Mouse (Mus musculus) heart, embryonic 14.5 days (tissue): ENCODE measurements at regions not wholly inside any gene's neighbourhood (a gene's known extent, or its start where the extent isn't known, plus 50 kb on each side); places are given as distances from the start of the nearest gene placed in this dataset.

ENCODE experiments used
- ATAC-seq: fragments of 200-750 bp; cut with Nextera tagmentation; 2 replicates; pipeline ENCODE4 v1.8.0; 2017; ENCODE audit warnings: low read depth, moderate TSS enrichment; ENCODE audit not compliant: insufficient number of reproducible peaks, insufficient read depth, low FRiP score
- H3K27ac ChIP-seq, 2 experiments: fragments of 200-500 bp in 1 of 2; fragments of 300-500 bp in 1 of 2; sonication (generic) in 1 of 2; replicated peaks in 1 of 2; 2 replicates each; pipeline ENCODE4 v1.5.1; 2012 to 2014; ENCODE audit warnings: low read depth in 2 of 2, low read length in 2 of 2, control low read depth in 1 of 2, mild to moderate bottlenecking in 1 of 2, mixed read lengths in 1 of 2; ENCODE audit not compliant: control insufficient read depth in 1 of 2, insufficient read depth in 1 of 2
- H3K27me3 ChIP-seq: fragments of 300-500 bp; sonication (generic); 2 replicates; pipeline ENCODE4 v1.6.1; 2014; ENCODE audit warnings: mild to moderate bottlenecking, low read length, control low read depth; ENCODE audit not compliant: control insufficient read depth, insufficient read depth
- H3K36me3 ChIP-seq: fragments of 300-500 bp; sonication (generic); 2 replicates; pipeline ENCODE4 v1.6.1; 2014; ENCODE audit warnings: mild to moderate bottlenecking, control low read depth, low read length, mixed read lengths; ENCODE audit not compliant: control insufficient read depth, insufficient read depth
- H3K4me1 ChIP-seq, 2 experiments: fragments of 200-500 bp in 1 of 2; fragments of 300-500 bp in 1 of 2; sonication (generic) in 1 of 2; 2 replicates each; pipeline ENCODE4 v1.6.1; 2012 to 2014; ENCODE audit warnings: low read length in 2 of 2, control low read depth in 1 of 2, mixed read lengths in 1 of 2; ENCODE audit not compliant: control insufficient read depth in 2 of 2, insufficient read depth in 2 of 2
- H3K4me2 ChIP-seq: fragments of 300-500 bp; sonication (generic); 2 replicates; pipeline ENCODE4 v1.6.1; 2014; ENCODE audit warnings: mild to moderate bottlenecking, low read length
- H3K4me3 ChIP-seq, 2 experiments: fragments of 200-500 bp in 1 of 2; fragments of 300-500 bp in 1 of 2; sonication (generic) in 1 of 2; 2 replicates each; pipeline ENCODE4 v1.5.1; 2012 to 2014; ENCODE audit warnings: low read length in 2 of 2, mild to moderate bottlenecking in 2 of 2, control low read depth in 1 of 2, low read depth in 1 of 2, moderate library complexity in 1 of 2; ENCODE audit not compliant: control insufficient read depth in 1 of 2, insufficient read depth in 1 of 2
- H3K9ac ChIP-seq: fragments of 300-500 bp; sonication (generic); 2 replicates; pipeline ENCODE4 v1.6.1; 2014; ENCODE audit warnings: mild to moderate bottlenecking, low read length
- H3K9me3 ChIP-seq: fragments of 300-500 bp; sonication (generic); 2 replicates; pipeline ENCODE4 v1.6.1; 2016; ENCODE audit warnings: low read length, control low read depth; ENCODE audit not compliant: control insufficient read depth
- WGBS: fragments of 180-500 bp; shearing (Covaris S2); extraction: QIAGEN DNeasy Blood & Tissue Kit; methylation state at CpG from one replicate; pipeline ENCODE4 v1.1.7; 2014; 5-methylcytosine and 5-hydroxymethylcytosine counted together

GRCm38 (mm10) chr15:42082436-42082835 is 1948.3 kb downstream of the 9330182O14Rik start:
- no peaks in the 10 kb centered on the region for H3K27me3 ChIP-seq
- no peak overlapping the region for H3K27ac ChIP-seq
- no peak overlapping the region for H3K9ac ChIP-seq
- no peaks in the 10 kb centered on the region for H3K9me3 ChIP-seq
- ATAC-seq, result no peak
- no peak overlapping the region for H3K4me2 ChIP-seq
- no peaks in the 10 kb centered on the region for H3K36me3 ChIP-seq
- H3K4me1 ChIP-seq, result no peaks in the 10 kb centered on the region
- WGBS, result 89% methylated on average over 2 of the region's 2 CpGs
- no peak overlapping the region for H3K4me3 ChIP-seq

GRCm38 (mm10) chr15:42100730-42101129 is 1966.6 kb downstream of the 9330182O14Rik start:
- Histone ChIP-seq H3K27me3 (no peaks in the 10 kb centered on the region), H3K27ac (no peak overlapping the region), H3K36me3 (no peaks in the 10 kb centered on the region), H3K9ac (no peak overlapping the region), H3K9me3 (no peaks in the 10 kb centered on the region), H3K4me1 (peaks cover 2 to 3% of the 10 kb centered on the region in 2 experiments; a peak in 1 of 4 replicates), H3K4me2 (no peak overlapping the region), H3K4me3 (no peak overlapping the region)
- ATAC-seq, result no peak
- 25% methylated on average over 2 of the region's 2 CpGs for WGBS

- ATAC-seq, result no peak
- WGBS, result 62% methylated on average over 2 of the region's 2 CpGs
Measured at GRCm38 (mm10) chr15:42104816-42105215, 1970.7 kb downstream of the 9330182O14Rik start.

GRCm38 (mm10) chr15:42107106-42107505 is 1972.9 kb downstream of the 9330182O14Rik start:
- no peaks in the 10 kb centered on the region for H3K36me3 ChIP-seq
- ATAC-seq, result no peak
- no peaks in the 10 kb centered on the region for H3K9me3 ChIP-seq

More at GRCm38 (mm10) chr15:42104816-42105215, 1970.7 kb downstream of the 9330182O14Rik start:
- Histone ChIP-seq H3K27me3 (no peaks in the 10 kb centered on the region), H3K4me3 (no peak overlapping the region), H3K9ac (no peak overlapping the region), H3K9me3 (no peaks in the 10 kb centered on the region), H3K27ac (no peak overlapping the region), H3K4me2 (no peak overlapping the region), H3K36me3 (no peaks in the 10 kb centered on the region), H3K4me1 (peaks cover 2 to 3% of the 10 kb centered on the region in 2 experiments; a peak in 1 of 4 replicates)

DNA sequence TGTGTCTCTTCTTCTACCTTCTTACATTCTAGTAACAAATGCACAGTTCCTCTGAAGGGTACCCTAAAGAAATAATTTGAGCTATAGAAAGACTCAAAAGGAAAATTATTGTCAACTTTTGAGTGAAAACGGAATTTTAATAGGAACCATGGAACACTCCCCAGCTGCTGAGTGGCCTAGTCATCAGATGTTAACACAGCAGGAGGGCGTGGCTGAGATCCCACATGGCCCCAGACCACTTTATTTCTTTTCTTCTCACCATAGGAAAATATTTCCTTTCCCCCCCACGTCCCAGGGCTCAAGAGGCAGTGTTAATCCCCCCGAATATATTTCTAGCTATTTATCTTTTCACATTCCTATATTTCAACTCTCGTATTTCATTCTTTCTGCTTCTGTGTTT is 1977.6 kb downstream of the 9330182O14Rik start:
- H3K36me3 ChIP-seq, result no peaks in the 10 kb centered on the region
- no peak overlapping the region for H3K4me3 ChIP-seq
- WGBS, result 63% methylated on average over 5 of the region's 5 CpGs
- no peaks in the 10 kb centered on the region for H3K9me3 ChIP-seq
- no peaks in the 10 kb centered on the region for H3K27me3 ChIP-seq
- no peaks in the 10 kb centered on the region for H3K4me1 ChIP-seq
- H3K4me2 ChIP-seq, result no peak overlapping the region
- H3K9ac ChIP-seq, result no peak overlapping the region
- no peak for ATAC-seq
- H3K27ac ChIP-seq, result no peak overlapping the region

More at GRCm38 (mm10) chr15:42107106-42107505, 1972.9 kb downstream of the 9330182O14Rik start:
- no peak overlapping the region for H3K9ac ChIP-seq
- H3K27me3 ChIP-seq, result no peaks in the 10 kb centered on the region
- no peak overlapping the region for H3K4me2 ChIP-seq
- H3K27ac ChIP-seq, result no peak overlapping the region
- H3K4me1 ChIP-seq, result no peaks in the 10 kb centered on the region
- H3K4me3 ChIP-seq, result no peak overlapping the region

- H3K4me3 ChIP-seq, result no peak overlapping the region
- H3K27me3 ChIP-seq, result no peaks in the 10 kb centered on the region
- WGBS, result 79% methylated on average over 1 of the region's 1 CpGs
- H3K9ac ChIP-seq, result no peak overlapping the region
- H3K9me3 ChIP-seq, result no peaks in the 10 kb centered on the region
- H3K4me1 ChIP-seq, result no peaks in the 10 kb centered on the region
- no peaks in the 10 kb centered on the region for H3K36me3 ChIP-seq
- no peak overlapping the region for H3K27ac ChIP-seq
- no peak for ATAC-seq
- no peak overlapping the region for H3K4me2 ChIP-seq
Measured at GRCm38 (mm10) chr15:42127471-42127870, 1993.3 kb downstream of the 9330182O14Rik start.

DNA sequence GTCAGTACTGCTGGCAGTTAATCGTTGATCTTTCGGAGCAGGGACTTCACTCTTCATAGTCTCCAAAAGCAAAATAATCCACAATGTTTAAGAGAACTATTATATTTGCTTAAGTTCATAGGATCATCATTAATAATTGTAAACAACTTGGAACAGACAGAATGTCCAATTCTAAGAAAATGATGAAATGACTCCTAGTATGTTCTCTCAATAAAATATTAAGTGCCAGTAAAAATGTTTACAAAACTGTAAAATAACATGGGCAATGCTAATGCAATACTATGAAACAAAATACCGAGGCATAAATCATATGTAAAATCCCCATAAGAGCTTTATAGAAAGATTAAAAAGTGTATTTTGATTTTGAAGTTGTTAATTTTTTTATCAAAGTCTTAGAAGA is 1994.8 kb downstream of the 9330182O14Rik start:
- WGBS, result 86% methylated on average over 3 of the region's 3 CpGs
- Histone ChIP-seq H3K4me2 (no peak overlapping the region), H3K4me1 (no peaks in the 10 kb centered on the region), H3K27ac (no peak overlapping the region), H3K4me3 (no peak overlapping the region), H3K9me3 (no peaks in the 10 kb centered on the region), H3K36me3 (no peaks in the 10 kb centered on the region), H3K9ac (no peak overlapping the region), H3K27me3 (no peaks in the 10 kb centered on the region)
- ATAC-seq, result no peak

- Histone ChIP-seq H3K9me3 (no peaks in the 10 kb centered on the region), H3K36me3 (no peaks in the 10 kb centered on the region), H3K4me3 (no peak overlapping the region), H3K4me1 (no peaks in the 10 kb centered on the region), H3K27ac (no peak overlapping the region), H3K27me3 (no peaks in the 10 kb centered on the region), H3K9ac (no peak overlapping the region), H3K4me2 (no peak overlapping the region)
- ATAC-seq, result no peak
Measured at GRCm38 (mm10) chr15:42166546-42166945, 2032.4 kb downstream of the 9330182O14Rik start.
